In genomic region chrX:159840225-159840624, GRCm38 (mm10) we compare ENCODE assay signal across 19 mouse cellular contexts.
DNase-seq lines count a peak whose midpoint lies in the region; ATAC-seq lines count a peak whose summit lies in the region.
"Had no signal": no experiment of that assay in that cellular context is flagged by ENCODE, and none has a peak within 500 bp of the region (broad histone marks: within the 10 kb centered on the region; RNA-seq: fewer than 3 reads in every experiment).

No protein-coding gene starts in this region.

- H3K27me3 ChIP-seq in heart, embryonic 10.5 days (ENCODE audit: insufficient read depth, poor library complexity, severe bottlenecking): peaks cover 7% of the 10 kb centered on the region; the same call in 1 of the 2 replicates
- peaks cover 3% of the 10 kb centered on the region for H3K27me3 ChIP-seq in liver, embryonic 11.5 days (replicated peaks; ENCODE audit: control insufficient read depth, insufficient read depth, low read length)
- H3K27me3 ChIP-seq: embryonic facial prominence, embryonic 12.5 days had no signal

- WGBS in heart, embryonic 10.5 days: 54% methylated on average over 7 of the region's 7 CpGs
- 58% methylated on average over 7 of the region's 7 CpGs for WGBS in liver, embryonic 11.5 days

- DNase-seq in heart, adult 9 months (ENCODE audit: low spot score in 2 of 2): peak; percentile 11 to 20
- DNase-seq in heart, embryonic 10.5 days (ENCODE audit: low spot score): no peak
- peak; percentile 73 for DNase-seq in NIH3T3 (ENCODE audit: low read depth)
- DNase-seq in skeletal muscle tissue, adult 2 months (ENCODE audit: low read depth, low spot score): peak; percentile 11
- DNase-seq in kidney, postnatal 25 days: no peak
- no peak for DNase-seq in liver, embryonic 11.5 days (ENCODE audit: low spot score)
- DNase-seq: adrenal gland, adult 8-10 months; cerebellum, adult 18-20 months; kidney, adult 2 months; kidney, postnatal 36 days; liver, postnatal 0 days had no signal

- H3K4me2 ChIP-seq in liver, embryonic 11.5 days: no peak overlapping the region
- H3K4me2 ChIP-seq: embryonic facial prominence, embryonic 12.5 days; limb, embryonic 15.5 days; stomach, embryonic 15.5 days had no signal

- H3K4me3 ChIP-seq in heart, embryonic 10.5 days: no peak overlapping the region
- H3K4me3 ChIP-seq in liver, embryonic 11.5 days (ENCODE audit: low read depth, low read length): no peak overlapping the region
- H3K4me3 ChIP-seq: embryonic facial prominence, embryonic 12.5 days; forebrain, embryonic 10.5 days; hindbrain, embryonic 10.5 days; limb, embryonic 15.5 days; stomach, embryonic 15.5 days had no signal

- no peaks in the 10 kb centered on the region for H3K9me3 ChIP-seq in heart, embryonic 10.5 days
- H3K9me3 ChIP-seq in liver, embryonic 11.5 days (ENCODE audit: control insufficient read depth, low read length): no peaks in the 10 kb centered on the region
- H3K9me3 ChIP-seq: embryonic facial prominence, embryonic 12.5 days; forebrain, embryonic 10.5 days; G1E; hindbrain, embryonic 10.5 days; limb, embryonic 15.5 days; stomach, embryonic 15.5 days had no signal

- H3K4me1 ChIP-seq in heart, embryonic 10.5 days: no peaks in the 10 kb centered on the region
- H3K4me1 ChIP-seq in liver, embryonic 11.5 days (replicated peaks; ENCODE audit: control insufficient read depth, insufficient read depth, low read length): no peaks in the 10 kb centered on the region
- H3K4me1 ChIP-seq: embryonic facial prominence, embryonic 12.5 days; forebrain, embryonic 10.5 days; hindbrain, embryonic 10.5 days; limb, embryonic 15.5 days; stomach, embryonic 15.5 days had no signal

- peak; percentile 25; the same call in 1 of the 2 replicates for ATAC-seq in granulocyte monocyte progenitor cell, adult 5-6 weeks (replicated peaks; ENCODE audit: poor library complexity, severe bottlenecking)
- no peak for ATAC-seq in liver, embryonic 11.5 days (replicated peaks; ENCODE audit: low FRiP score)
- ATAC-seq: liver, postnatal 0 days; midbrain, embryonic 16.5 days had no signal

- no peak overlapping the region for H3K27ac ChIP-seq in heart, embryonic 10.5 days
- H3K27ac ChIP-seq in liver, embryonic 11.5 days (ENCODE audit: low read depth, low read length): no peak overlapping the region
- H3K27ac ChIP-seq: embryonic facial prominence, embryonic 12.5 days; forebrain, embryonic 10.5 days; hindbrain, embryonic 10.5 days; limb, embryonic 15.5 days; stomach, embryonic 15.5 days had no signal

- H3K9ac ChIP-seq in liver, embryonic 11.5 days (ENCODE audit: low read depth, low read length): no peak overlapping the region
- H3K9ac ChIP-seq: embryonic facial prominence, embryonic 12.5 days; limb, embryonic 15.5 days; liver, postnatal 0 days; stomach, embryonic 15.5 days had no signal

- H3K36me3 ChIP-seq in heart, embryonic 10.5 days: no peaks in the 10 kb centered on the region
- no peaks in the 10 kb centered on the region for H3K36me3 ChIP-seq in liver, embryonic 11.5 days (ENCODE audit: control insufficient read depth, insufficient read depth, low read length)
- H3K36me3 ChIP-seq: embryonic facial prominence, embryonic 12.5 days; forebrain, embryonic 10.5 days; hindbrain, embryonic 10.5 days; limb, embryonic 15.5 days; stomach, embryonic 15.5 days had no signal

Comparison
In these comparisons a context has a peak if more than half of its experiments do, and no peak if none do; other contexts are left out.
1. DNase-seq: peak in heart, adult 9 months (2 of 2), NIH3T3 (single experiment) and skeletal muscle tissue, adult 2 months (single experiment); none in heart, embryonic 10.5 days (single experiment), kidney, postnatal 25 days (0 of 2) and liver, embryonic 11.5 days (single experiment).